Mouse (Mus musculus): ENCODE data around the gene Ppp2r5e.
A peak's percentile ranks its signal among the peaks of the same experiment; 100 is the strongest.

The Ppp2r5e gene

DNA sequence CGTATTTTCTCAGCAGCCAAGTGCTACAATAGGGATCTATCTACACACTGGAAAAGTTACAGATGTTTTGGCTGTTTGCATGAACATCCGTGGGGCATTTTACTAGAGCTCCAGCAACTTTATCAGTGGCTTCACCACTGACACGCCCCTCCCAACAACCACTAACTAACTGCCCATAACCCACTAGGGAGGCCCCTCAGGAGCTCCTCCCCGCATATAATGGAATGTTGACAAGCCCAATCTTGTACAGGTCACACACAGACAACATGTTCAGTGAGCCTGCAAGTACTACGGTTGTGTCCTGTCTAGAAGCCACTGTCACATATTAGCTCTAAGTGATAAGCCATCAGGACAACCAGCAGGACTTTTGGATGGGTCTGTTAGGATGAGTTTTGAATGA, 18.8 kb downstream of the Ppp2r5e start:
- DNase-seq (ENCODE audit: low spot score in 2 of 2) = no peak

GRCm38 (mm10) chr12:75572271-75572670, 23.8 kb downstream of the Ppp2r5e start:
- DNase-seq (ENCODE audit: low spot score in 2 of 2) = peak; percentile 51 to 55

DNA sequence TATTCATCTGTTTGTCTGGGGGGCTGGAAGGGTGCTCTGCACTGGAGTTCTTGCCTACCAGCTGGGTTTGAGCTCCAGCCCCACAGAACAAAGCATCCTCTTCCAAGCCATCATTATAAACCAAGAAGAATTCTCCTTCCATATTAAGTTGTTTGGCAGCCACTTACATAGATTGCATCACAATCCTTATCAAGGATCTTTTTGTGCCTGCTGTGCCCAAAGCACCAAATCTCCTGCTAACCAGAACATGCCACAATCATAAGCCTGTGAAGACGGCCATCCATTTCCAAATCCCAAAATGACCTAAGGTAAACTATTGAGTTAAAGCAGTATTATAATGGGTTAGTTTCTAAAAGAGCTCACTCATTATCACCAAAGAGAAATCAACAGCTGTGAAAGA, 25.9 kb downstream of the Ppp2r5e start:
- no peak for DNase-seq (ENCODE audit: low spot score in 2 of 2)

DNA sequence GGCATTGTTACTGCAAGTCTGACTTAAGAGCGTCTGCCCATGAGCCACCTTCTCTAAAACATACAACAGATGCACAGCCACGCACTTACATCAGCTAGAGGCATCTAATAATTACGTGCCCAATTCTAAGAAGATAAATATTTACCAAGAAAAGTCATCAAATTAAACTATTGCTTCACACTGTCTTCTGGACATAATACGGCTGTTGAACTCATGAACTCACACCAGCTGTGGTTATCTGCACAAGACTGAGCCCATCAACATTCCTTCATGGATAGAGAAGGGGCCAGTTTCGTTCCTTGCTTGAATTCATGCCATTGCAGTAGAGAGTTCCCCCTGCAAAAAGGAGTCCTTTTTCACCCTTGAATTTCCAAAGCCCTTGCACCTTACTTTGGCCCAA, 28.3 kb downstream of the Ppp2r5e start:
- DNase-seq (ENCODE audit: low spot score in 2 of 2) = no peak

- DNase-seq (ENCODE audit: low spot score in 2 of 2) = no peak
Measured at GRCm38 (mm10) chr12:75565756-75566155, 30.3 kb downstream of the Ppp2r5e start.

- DNase-seq (ENCODE audit: low spot score in 2 of 2) = no peak
Measured at GRCm38 (mm10) chr12:75564498-75564897, 31.5 kb downstream of the Ppp2r5e start.

DNA sequence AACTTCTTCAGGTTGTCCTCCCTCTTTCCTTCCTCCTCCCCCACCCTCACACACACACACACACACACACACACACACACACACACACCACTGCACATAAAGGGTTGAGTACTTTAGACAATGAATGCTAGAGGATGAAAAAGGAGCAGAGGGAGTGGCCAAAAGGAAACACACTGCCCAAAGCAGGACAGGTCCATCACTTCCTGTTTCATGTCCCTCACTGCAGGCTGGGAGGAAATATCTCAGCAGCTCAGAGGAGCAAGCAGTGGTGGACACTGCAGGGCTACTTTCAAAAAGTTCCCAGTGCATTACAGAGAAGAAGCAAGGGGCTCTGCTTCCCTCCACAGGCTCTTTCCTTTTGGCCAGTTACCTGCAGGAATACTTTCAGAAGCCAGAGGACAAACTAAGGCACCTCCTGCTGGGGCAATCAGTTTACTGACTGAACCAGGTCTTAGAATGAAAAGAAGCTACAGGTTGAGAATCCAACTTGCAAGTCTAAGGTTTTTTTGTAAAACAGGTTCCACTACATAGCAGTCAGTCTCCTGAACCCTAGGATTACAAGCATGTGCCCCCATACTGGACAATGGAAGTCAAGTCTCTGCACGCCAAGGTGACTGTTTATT, 32.9 kb downstream of the Ppp2r5e start:
- no peak for DNase-seq (ENCODE audit: low spot score in 2 of 2)

- no peak for DNase-seq (ENCODE audit: low spot score in 2 of 2)
Measured at GRCm38 (mm10) chr12:75560681-75561387, 35.2 kb downstream of the Ppp2r5e start.

- no peak for DNase-seq (ENCODE audit: low spot score in 2 of 2)
Measured at GRCm38 (mm10) chr12:75559196-75559595, 36.8 kb downstream of the Ppp2r5e start.

- no peak for DNase-seq (ENCODE audit: low spot score in 2 of 2)
Measured at GRCm38 (mm10) chr12:75557813-75558212, 38.2 kb downstream of the Ppp2r5e start.

DNA sequence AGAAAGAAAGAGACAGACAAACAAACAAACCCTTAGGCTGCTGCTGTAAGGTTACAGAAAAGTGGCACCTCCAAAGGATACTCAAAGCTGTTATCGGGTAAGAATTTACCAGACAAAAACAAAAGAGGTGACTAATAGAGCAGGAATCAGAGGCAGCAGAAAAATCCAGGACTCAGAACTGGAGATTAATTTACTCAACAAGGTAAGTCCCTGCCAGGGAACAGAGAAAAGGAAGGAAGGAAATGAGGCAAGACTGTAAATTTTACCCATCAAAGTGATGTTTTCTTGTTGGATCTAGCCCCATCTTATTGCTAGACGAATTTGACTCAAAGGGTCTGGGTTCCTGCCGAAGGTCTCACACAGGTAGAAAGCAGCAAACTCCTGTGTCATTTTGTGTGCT, 41.0 kb downstream of the Ppp2r5e start:
- no peak for DNase-seq (ENCODE audit: low spot score in 2 of 2)

DNA sequence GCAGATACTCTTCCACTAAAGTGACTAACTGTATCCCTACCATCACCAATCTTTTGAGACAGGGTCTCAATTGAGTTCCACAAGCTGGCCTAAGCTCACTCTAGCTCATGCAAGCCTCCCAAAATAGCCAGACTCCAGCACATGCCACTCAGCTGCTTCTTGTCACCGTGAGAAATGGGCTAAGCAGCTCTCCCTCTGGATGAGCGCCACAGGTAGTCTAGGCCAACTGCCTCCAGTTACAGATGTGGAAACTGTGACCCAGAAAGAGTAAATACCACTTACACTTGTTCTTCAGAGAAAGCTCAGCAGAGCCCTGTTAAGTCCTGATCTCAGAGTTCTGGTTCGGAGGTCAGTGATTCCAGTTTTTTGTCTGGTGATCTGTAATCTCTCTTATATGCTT, 43.7 kb downstream of the Ppp2r5e start:
- DNase-seq (ENCODE audit: low spot score in 2 of 2) = no peak

- no peak for DNase-seq (ENCODE audit: low spot score in 2 of 2)
Measured at GRCm38 (mm10) chr12:75551671-75552070, 44.4 kb downstream of the Ppp2r5e start.

DNA sequence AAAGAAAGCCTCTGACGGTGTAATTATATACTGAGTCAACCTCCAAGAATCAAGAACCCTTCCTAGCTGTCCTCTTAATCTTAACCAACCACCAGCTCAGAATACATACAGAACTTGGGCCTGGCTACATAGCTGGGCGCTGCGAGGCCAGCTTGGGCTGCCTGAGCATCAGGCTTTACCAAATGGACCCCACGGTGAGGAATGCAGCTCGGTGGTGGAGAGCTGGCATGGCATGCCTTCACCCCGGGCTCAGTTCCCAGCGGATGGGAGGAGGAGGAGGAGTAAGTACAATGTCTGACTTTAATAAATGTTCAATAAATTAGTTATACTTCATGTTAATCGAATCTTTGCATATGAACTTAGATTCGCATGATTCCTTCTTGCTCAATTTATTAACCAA, 47.0 kb downstream of the Ppp2r5e start:
- no peak for DNase-seq (ENCODE audit: low spot score in 2 of 2)

GRCm38 (mm10) chr12:75547174-75547573, 48.9 kb downstream of the Ppp2r5e start:
- no peak for DNase-seq (ENCODE audit: low spot score in 2 of 2)

- no peak for DNase-seq (ENCODE audit: low spot score in 2 of 2)
Measured at GRCm38 (mm10) chr12:75546241-75546640, 49.8 kb downstream of the Ppp2r5e start.

DNA sequence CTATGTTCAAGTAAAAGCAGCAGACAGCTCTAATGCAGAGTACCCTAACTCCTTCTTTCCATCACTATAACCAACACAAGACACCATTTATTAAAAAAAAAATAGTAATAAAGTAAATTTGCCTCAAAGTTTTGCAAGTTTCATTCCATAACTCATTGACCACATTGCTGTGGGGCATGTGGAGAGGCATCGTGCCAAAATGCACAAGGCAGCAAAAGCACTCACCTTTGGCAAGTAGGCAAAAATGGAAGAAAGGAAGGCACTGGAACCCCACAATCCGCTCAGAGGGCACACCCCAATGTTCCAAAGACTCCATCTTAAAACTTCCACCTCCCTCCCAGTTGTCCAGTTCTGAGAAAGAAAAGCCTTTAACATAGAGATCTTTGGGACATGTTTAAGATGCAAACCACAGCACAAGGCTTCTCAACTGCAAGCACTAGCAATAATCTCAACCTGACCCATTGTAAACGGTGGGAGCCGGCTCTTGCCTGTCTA, 50.6 kb downstream of the Ppp2r5e start:
- DNase-seq (ENCODE audit: low spot score in 2 of 2) = no peak

GRCm38 (mm10) chr12:75544666-75545065, 51.4 kb downstream of the Ppp2r5e start:
- DNase-seq (ENCODE audit: low spot score in 2 of 2) = no peak

GRCm38 (mm10) chr12:75544259-75544658, 51.8 kb downstream of the Ppp2r5e start:
- DNase-seq (ENCODE audit: low spot score in 2 of 2) = no peak

DNA sequence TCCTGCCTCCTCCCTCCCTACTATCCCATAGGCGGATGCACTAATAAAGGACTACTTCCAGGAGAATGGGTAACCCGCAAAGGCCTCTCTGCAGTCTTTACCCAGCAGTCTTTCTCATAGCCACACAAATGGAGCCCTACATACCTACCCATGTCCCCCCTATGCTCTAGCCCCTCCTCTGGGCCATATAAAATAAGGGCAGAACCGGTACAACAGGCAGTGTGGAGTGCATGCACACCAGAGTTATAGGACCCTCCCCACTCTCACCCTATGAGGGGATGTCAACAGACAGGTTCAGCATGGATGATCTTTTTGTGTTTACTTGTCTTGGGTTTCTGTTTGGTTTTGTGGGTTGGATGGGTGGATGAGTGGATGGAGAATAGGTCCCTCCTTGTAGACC, 52.7 kb downstream of the Ppp2r5e start:
- DNase-seq (ENCODE audit: low spot score in 2 of 2) = no peak

DNA sequence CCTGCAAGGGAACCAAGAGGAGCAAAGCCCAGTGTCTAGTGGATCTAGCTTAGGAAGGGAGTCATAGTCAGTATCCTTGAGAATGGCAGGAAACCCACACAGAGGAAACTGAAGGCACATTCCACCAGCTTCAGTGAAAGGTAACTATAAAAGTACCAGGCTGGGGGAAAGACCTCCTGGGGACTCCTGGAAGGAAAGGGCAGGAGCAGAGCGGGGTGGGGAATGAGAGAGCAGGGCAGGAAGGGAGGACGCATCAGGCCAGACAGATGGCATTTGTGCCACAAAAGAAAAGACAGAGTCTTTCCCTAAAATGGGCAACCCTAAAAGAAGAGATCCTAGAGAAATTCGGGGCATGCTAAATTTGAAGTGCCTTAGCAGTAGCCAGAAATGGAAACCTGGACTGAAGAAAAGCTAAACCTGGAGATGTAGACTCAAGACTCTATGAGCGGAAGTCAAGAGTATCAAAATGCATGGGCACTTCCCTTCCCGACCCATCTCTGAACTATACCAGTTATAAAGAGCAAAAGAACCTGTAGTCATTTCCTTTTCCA, 55.3 kb downstream of the Ppp2r5e start:
- DNase-seq (ENCODE audit: low spot score in 2 of 2) = no peak

- no peak for DNase-seq (ENCODE audit: low spot score in 2 of 2)
Measured at GRCm38 (mm10) chr12:75539228-75539627, 56.8 kb downstream of the Ppp2r5e start.

Data from spleen, postnatal 36 days (tissue).